Mouse (Mus musculus) spleen, postnatal 36 days (tissue): ENCODE data around the gene Rims4.

Experiments used
- DNase-seq, 2 experiments: peaks; one replicate each; pipeline ENCODE4 v3.0.0; 2022; ENCODE audit warnings: low spot score in 2 of 2, mixed read lengths in 1 of 2

Rims4 gene

GRCm38 (mm10) chr2:163869783-163870182, 48.7 kb downstream of the Rims4 start:
- DNase-seq, result no peak

GRCm38 (mm10) chr2:163866061-163866460, 52.4 kb downstream of the Rims4 start:
- no peak for DNase-seq

GRCm38 (mm10) chr2:163865311-163865710, 53.2 kb downstream of the Rims4 start:
- no peak for DNase-seq

GRCm38 (mm10) chr2:163858254-163858947, 60.1 kb downstream of the Rims4 start:
- no peak for DNase-seq

- DNase-seq, result no peak
Measured at GRCm38 (mm10) chr2:163857233-163857632, 61.2 kb downstream of the Rims4 start.

GRCm38 (mm10) chr2:163853461-163853901, 65.0 kb downstream of the Rims4 start, which contains the start of gene Kcnk15:
Gene Kcnk15, plus strand, starts transcription at chr2:163853651.
- DNase-seq, result no peak

- DNase-seq, result no peak
Measured at GRCm38 (mm10) chr2:163842043-163842442, 76.4 kb downstream of the Rims4 start.

GRCm38 (mm10) chr2:163839519-163839918, 79.0 kb downstream of the Rims4 start:
- no peak for DNase-seq

GRCm38 (mm10) chr2:163838043-163838442, 80.4 kb downstream of the Rims4 start:
- peak; percentile 64 to 69 for DNase-seq

- DNase-seq, result no peak
Measured at GRCm38 (mm10) chr2:163831163-163831562, 87.3 kb downstream of the Rims4 start.

- DNase-seq, result no peak
Measured at GRCm38 (mm10) chr2:163826494-163826893, 92.0 kb downstream of the Rims4 start.

- no peak for DNase-seq
Measured at GRCm38 (mm10) chr2:163825861-163826260, 92.6 kb downstream of the Rims4 start.

GRCm38 (mm10) chr2:163823771-163824170, 94.7 kb downstream of the Rims4 start:
- DNase-seq, result no peak

- no peak for DNase-seq
Measured at GRCm38 (mm10) chr2:163823248-163823647, 95.2 kb downstream of the Rims4 start.

- no peak for DNase-seq
Measured at GRCm38 (mm10) chr2:163820607-163821006, 97.9 kb downstream of the Rims4 start, which contains the start of gene Ccn5. Gene Ccn5, plus strand, starts transcription at chr2:163820861.

GRCm38 (mm10) chr2:163814739-163815465, 103.6 kb downstream of the Rims4 start:
- no peak for DNase-seq

- no peak for DNase-seq
Measured at GRCm38 (mm10) chr2:163813077-163813476, 105.4 kb downstream of the Rims4 start.
